Comparison of ENCODE assay signal across 16 mouse cellular contexts in the genomic region with DNA sequence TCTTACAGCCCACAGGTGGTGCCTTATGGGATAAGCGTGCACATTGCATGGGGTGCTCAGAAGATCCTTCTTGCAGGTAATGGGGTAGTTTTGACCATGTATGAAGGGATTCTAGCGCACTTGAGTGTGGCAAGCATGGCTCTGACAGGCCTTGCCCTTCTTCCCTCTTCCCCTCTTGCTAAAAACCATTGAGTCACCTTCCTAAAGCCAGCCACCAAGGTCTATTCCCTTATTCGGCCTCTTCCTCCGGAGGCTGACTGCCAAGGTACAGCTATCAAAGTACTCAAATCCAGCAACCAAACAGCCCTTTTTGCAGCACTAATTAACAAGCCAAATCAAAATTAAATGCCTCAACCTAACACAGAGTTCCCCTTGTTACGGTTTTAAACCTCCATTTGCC.
A peak's percentile ranks its signal among the peaks of the same experiment; 100 is the strongest.
DNase-seq lines count a peak whose midpoint lies in the region; ATAC-seq and TF ChIP-seq lines count a peak whose summit lies in the region.
"Had no signal": no experiment of that assay in that cellular context is flagged by ENCODE, and none has a peak within 500 bp of the region (broad histone marks: within the 10 kb centered on the region; RNA-seq: fewer than 3 reads in every experiment).

No protein-coding gene starts in this region.

- no peaks in the 10 kb centered on the region for H3K36me3 ChIP-seq in midbrain, embryonic 13.5 days
- H3K36me3 ChIP-seq: embryonic facial prominence, embryonic 10.5 days; embryonic facial prominence, embryonic 12.5 days; forebrain, embryonic 15.5 days had no signal

- no peaks in the 10 kb centered on the region for H3K27me3 ChIP-seq in midbrain, embryonic 13.5 days
- H3K27me3 ChIP-seq: embryonic facial prominence, embryonic 12.5 days; forebrain, embryonic 13.5 days; forebrain, embryonic 15.5 days had no signal

- TF ChIP-seq CTCF in brain, embryonic 14.5 days (IDR thresholded peaks at IDR 0.05; ENCODE audit: borderline replicate concordance, extremely low read depth, insufficient read depth, insufficient read length) = no peak

- H3K9me3 ChIP-seq in midbrain, embryonic 13.5 days = no peaks in the 10 kb centered on the region
- H3K9me3 ChIP-seq: embryonic facial prominence, embryonic 10.5 days; embryonic facial prominence, embryonic 12.5 days; forebrain, embryonic 13.5 days; forebrain, embryonic 15.5 days had no signal

- peaks cover 3% of the 10 kb centered on the region; the same call in 1 of the 2 replicates for H3K4me1 ChIP-seq in midbrain, embryonic 13.5 days (replicated peaks)
- H3K4me1 ChIP-seq: embryonic facial prominence, embryonic 10.5 days; embryonic facial prominence, embryonic 12.5 days; forebrain, embryonic 13.5 days; forebrain, embryonic 15.5 days had no signal

- 77% methylated on average over 5 of the region's 5 CpGs for WGBS in midbrain, embryonic 13.5 days

- H3K4me3 ChIP-seq in midbrain, embryonic 13.5 days (replicated peaks) = no peak overlapping the region
- H3K4me3 ChIP-seq: embryonic facial prominence, embryonic 10.5 days; embryonic facial prominence, embryonic 12.5 days; forebrain, embryonic 13.5 days; forebrain, embryonic 15.5 days had no signal

- DNase-seq in adrenal gland, adult 8-10 months = peak; percentile 22
- DNase-seq in adrenal gland, postnatal 25 days = no peak
- peak; percentile 64 for DNase-seq in heart, adult 11 months
- no peak for DNase-seq in heart, adult 8-10 months (ENCODE audit: low spot score)
- peak; percentile 29 for DNase-seq in brain, embryonic 14.5 days (ENCODE audit: low read depth)
- DNase-seq: cerebellum, adult 11-12 months; cerebellum, adult 2 months; cerebellum, adult 9-10 months; cerebellum, postnatal 10 days; cerebellum, postnatal 25 days; forebrain, postnatal 0 days had no signal

- no peak for ATAC-seq in midbrain, embryonic 13.5 days
- ATAC-seq: forebrain, embryonic 13.5 days; forebrain, embryonic 15.5 days; forebrain, postnatal 0 days had no signal

- no peak overlapping the region for H3K4me2 ChIP-seq in midbrain, embryonic 13.5 days (replicated peaks)
- H3K4me2 ChIP-seq: embryonic facial prominence, embryonic 12.5 days; forebrain, embryonic 13.5 days; forebrain, embryonic 15.5 days had no signal

- H3K9ac ChIP-seq in midbrain, embryonic 13.5 days (replicated peaks) = no peak overlapping the region
- H3K9ac ChIP-seq: embryonic facial prominence, embryonic 12.5 days; forebrain, embryonic 13.5 days; forebrain, embryonic 15.5 days; forebrain, postnatal 0 days had no signal

- no peak overlapping the region for H3K27ac ChIP-seq in midbrain, embryonic 13.5 days
- H3K27ac ChIP-seq: embryonic facial prominence, embryonic 10.5 days; embryonic facial prominence, embryonic 12.5 days; forebrain, embryonic 13.5 days; forebrain, embryonic 15.5 days had no signal

- TF ChIP-seq POLR2A in brain, embryonic 14.5 days (IDR thresholded peaks at IDR 0.05; ENCODE audit: borderline replicate concordance, extremely low read depth, insufficient read depth, insufficient read length, poor library complexity, severe bottlenecking) = no peak

Comparison
In these comparisons a context has a peak if more than half of its experiments do, and no peak if none do; other contexts are left out.
1. DNase-seq: peak in adrenal gland, adult 8-10 months (single experiment), heart, adult 11 months (single experiment) and brain, embryonic 14.5 days (single experiment); none in adrenal gland, postnatal 25 days (single experiment) and heart, adult 8-10 months (single experiment).